Mouse (Mus musculus): ENCODE measurements around the gene Prkcz. TPM values are rescaled to one million over a fixed set of nuclear protein-coding genes. Genes with fewer than 3 reads are reported as not detected.

The Prkcz gene
- polyA plus RNA-seq, 1 experiment: 33.3 TPM

GRCm38 (mm10) chr4:155236737-155237385 lies 124.3 kb downstream of the Prkcz start:
- H3K27ac ChIP-seq (ENCODE audit: insufficient read depth, low read length): no peak overlapping the region
- TF ChIP-seq EP300 (IDR thresholded peaks at IDR 0.05; ENCODE audit: insufficient read depth, low read depth, low read length): no peak
- TF ChIP-seq CTCF (IDR thresholded peaks at IDR 0.05; ENCODE audit: low read depth, low read length): no peak
- no peak for TF ChIP-seq POLR2A (IDR thresholded peaks at IDR 0.05; ENCODE audit: insufficient read depth, low read length)
- no peaks in the 10 kb centered on the region for H3K27me3 ChIP-seq (ENCODE audit: control insufficient read depth, insufficient read depth, low read length, poor library complexity, severe bottlenecking)
- H3K4me3 ChIP-seq (ENCODE audit: low read depth, low read length): no peak overlapping the region
- H3K9me3 ChIP-seq (replicated peaks; ENCODE audit: control insufficient read depth, insufficient read depth, low read length, poor library complexity, severe bottlenecking): no peaks in the 10 kb centered on the region
- no peaks in the 10 kb centered on the region for H3K36me3 ChIP-seq (ENCODE audit: control insufficient read depth, insufficient read depth, low read length, poor library complexity, severe bottlenecking)
- no peaks in the 10 kb centered on the region for H3K4me1 ChIP-seq (ENCODE audit: control insufficient read depth, insufficient read depth, low read length)
- H3K9ac ChIP-seq (ENCODE audit: low read depth, poor library complexity, severe bottlenecking): no peak overlapping the region

GRCm38 (mm10) chr4:155235311-155236119 lies 125.6 kb downstream of the Prkcz start:
- Histone ChIP-seq H3K4me1 (ENCODE audit: control insufficient read depth, insufficient read depth, low read length) (no peaks in the 10 kb centered on the region), H3K27me3 (ENCODE audit: control insufficient read depth, insufficient read depth, low read length, poor library complexity, severe bottlenecking) (no peaks in the 10 kb centered on the region), H3K27ac (ENCODE audit: insufficient read depth, low read length) (no peak overlapping the region), H3K36me3 (ENCODE audit: control insufficient read depth, insufficient read depth, low read length, poor library complexity, severe bottlenecking) (no peaks in the 10 kb centered on the region), H3K9me3 (replicated peaks; ENCODE audit: control insufficient read depth, insufficient read depth, low read length, poor library complexity, severe bottlenecking) (no peaks in the 10 kb centered on the region), H3K9ac (ENCODE audit: low read depth, poor library complexity, severe bottlenecking) (peak overlapping the region; percentile 48), H3K4me3 (ENCODE audit: low read depth, low read length) (peak overlapping the region; percentile 42)
- TF ChIP-seq POLR2A (IDR thresholded peaks at IDR 0.05; ENCODE audit: insufficient read depth, low read length) (no peak), EP300 (IDR thresholded peaks at IDR 0.05; ENCODE audit: insufficient read depth, low read depth, low read length) (no peak), CTCF (IDR thresholded peaks at IDR 0.05; ENCODE audit: low read depth, low read length) (no peak)

GRCm38 (mm10) chr4:155234371-155235310 lies 126.5 kb downstream of the Prkcz start:
- Histone ChIP-seq H3K4me1 (ENCODE audit: control insufficient read depth, insufficient read depth, low read length) (no peaks in the 10 kb centered on the region), H3K27me3 (ENCODE audit: control insufficient read depth, insufficient read depth, low read length, poor library complexity, severe bottlenecking) (no peaks in the 10 kb centered on the region), H3K9me3 (replicated peaks; ENCODE audit: control insufficient read depth, insufficient read depth, low read length, poor library complexity, severe bottlenecking) (no peaks in the 10 kb centered on the region), H3K9ac (ENCODE audit: low read depth, poor library complexity, severe bottlenecking) (peak overlapping the region; percentile 48; the same call in 1 of the 2 replicates), H3K36me3 (ENCODE audit: control insufficient read depth, insufficient read depth, low read length, poor library complexity, severe bottlenecking) (no peaks in the 10 kb centered on the region), H3K27ac (ENCODE audit: insufficient read depth, low read length) (no peak overlapping the region), H3K4me3 (ENCODE audit: low read depth, low read length) (no peak overlapping the region)
- no peak for TF ChIP-seq CTCF (IDR thresholded peaks at IDR 0.05; ENCODE audit: low read depth, low read length)
- no peak for TF ChIP-seq POLR2A (IDR thresholded peaks at IDR 0.05; ENCODE audit: insufficient read depth, low read length)
- no peak for TF ChIP-seq EP300 (IDR thresholded peaks at IDR 0.05; ENCODE audit: insufficient read depth, low read depth, low read length)

- Histone ChIP-seq H3K4me3 (ENCODE audit: low read depth, low read length) (no peak overlapping the region), H3K9ac (ENCODE audit: low read depth, poor library complexity, severe bottlenecking) (no peak overlapping the region), H3K9me3 (replicated peaks; ENCODE audit: control insufficient read depth, insufficient read depth, low read length, poor library complexity, severe bottlenecking) (no peaks in the 10 kb centered on the region), H3K36me3 (ENCODE audit: control insufficient read depth, insufficient read depth, low read length, poor library complexity, severe bottlenecking) (no peaks in the 10 kb centered on the region), H3K27me3 (ENCODE audit: control insufficient read depth, insufficient read depth, low read length, poor library complexity, severe bottlenecking) (no peaks in the 10 kb centered on the region), H3K4me1 (ENCODE audit: control insufficient read depth, insufficient read depth, low read length) (no peaks in the 10 kb centered on the region), H3K27ac (ENCODE audit: insufficient read depth, low read length) (no peak overlapping the region)
- TF ChIP-seq EP300 (IDR thresholded peaks at IDR 0.05; ENCODE audit: insufficient read depth, low read depth, low read length): no peak
- no peak for TF ChIP-seq CTCF (IDR thresholded peaks at IDR 0.05; ENCODE audit: low read depth, low read length)
- no peak for TF ChIP-seq POLR2A (IDR thresholded peaks at IDR 0.05; ENCODE audit: insufficient read depth, low read length)
Measured at GRCm38 (mm10) chr4:155233878-155234277, 127.3 kb downstream of the Prkcz start.

- Histone ChIP-seq H3K4me1 (ENCODE audit: control insufficient read depth, insufficient read depth, low read length) (no peaks in the 10 kb centered on the region), H3K9ac (ENCODE audit: low read depth, poor library complexity, severe bottlenecking) (no peak overlapping the region), H3K9me3 (replicated peaks; ENCODE audit: control insufficient read depth, insufficient read depth, low read length, poor library complexity, severe bottlenecking) (no peaks in the 10 kb centered on the region), H3K27me3 (ENCODE audit: control insufficient read depth, insufficient read depth, low read length, poor library complexity, severe bottlenecking) (no peaks in the 10 kb centered on the region), H3K27ac (ENCODE audit: insufficient read depth, low read length) (no peak overlapping the region), H3K36me3 (ENCODE audit: control insufficient read depth, insufficient read depth, low read length, poor library complexity, severe bottlenecking) (no peaks in the 10 kb centered on the region), H3K4me3 (ENCODE audit: low read depth, low read length) (no peak overlapping the region)
- TF ChIP-seq CTCF (IDR thresholded peaks at IDR 0.05; ENCODE audit: low read depth, low read length) (no peak), POLR2A (IDR thresholded peaks at IDR 0.05; ENCODE audit: insufficient read depth, low read length) (no peak), EP300 (IDR thresholded peaks at IDR 0.05; ENCODE audit: insufficient read depth, low read depth, low read length) (no peak)
Measured at GRCm38 (mm10) chr4:155228461-155228860, 132.7 kb downstream of the Prkcz start.
